Mouse (Mus musculus): ENCODE measurements at regions not wholly inside any gene's neighbourhood (a gene's known extent, or its start where the extent isn't known, plus 50 kb on each side); places are given as distances from the start of the nearest gene placed in this dataset.
A peak's percentile ranks its signal among the peaks of the same experiment; 100 is the strongest.
"Not testable (repeated sequence)": the region's sequence is repeated elsewhere in the genome, so short reads cannot be mapped to it uniquely, and the experiment has no call there.

- peak; percentile 47 for DNase-seq (ENCODE audit: low read depth, low spot score)
These were observed 449.9 kb downstream of the Dad1 start for GRCm38 (mm10) chr14:53803698-53804620.

- no peak for DNase-seq (ENCODE audit: low read depth, low spot score)
These were observed 451.4 kb downstream of the Dad1 start for GRCm38 (mm10) chr14:53802547-53802946.

GRCm38 (mm10) chr14:53800508-53801136, 453.3 kb downstream of the Dad1 start:
- no peak for DNase-seq (ENCODE audit: low read depth, low spot score)

GRCm38 (mm10) chr14:53795160-53795559, 458.7 kb downstream of the Dad1 start:
- not testable (repeated sequence) for DNase-seq (ENCODE audit: low read depth, low spot score)

GRCm38 (mm10) chr14:53794527-53794926, 459.4 kb downstream of the Dad1 start:
- DNase-seq (ENCODE audit: low read depth, low spot score): no peak

GRCm38 (mm10) chr14:53792432-53792831, 461.5 kb downstream of the Dad1 start:
- not testable (repeated sequence) for DNase-seq (ENCODE audit: low read depth, low spot score)

GRCm38 (mm10) chr14:53785547-53785946, 468.4 kb downstream of the Dad1 start:
- DNase-seq (ENCODE audit: low read depth, low spot score): not testable (repeated sequence)

- DNase-seq (ENCODE audit: low read depth, low spot score): no peak
These were observed 476.5 kb downstream of the Dad1 start for GRCm38 (mm10) chr14:53777375-53777774.

GRCm38 (mm10) chr14:53776717-53777116, 477.2 kb downstream of the Dad1 start:
- not testable (repeated sequence) for DNase-seq (ENCODE audit: low read depth, low spot score)

- DNase-seq (ENCODE audit: low read depth, low spot score): not testable (repeated sequence)
These were observed 487.4 kb downstream of the Dad1 start for GRCm38 (mm10) chr14:53766501-53766900.

GRCm38 (mm10) chr14:53765918-53766317, 488.0 kb downstream of the Dad1 start:
- DNase-seq (ENCODE audit: low read depth, low spot score): not testable (repeated sequence)

- not testable (repeated sequence) for DNase-seq (ENCODE audit: low read depth, low spot score)
These were observed 493.3 kb downstream of the Dad1 start for GRCm38 (mm10) chr14:53760578-53760977.

GRCm38 (mm10) chr14:53757782-53758181, 496.1 kb downstream of the Dad1 start:
- not testable (repeated sequence) for DNase-seq (ENCODE audit: low read depth, low spot score)

GRCm38 (mm10) chr14:53757095-53757494, 496.8 kb downstream of the Dad1 start:
- DNase-seq (ENCODE audit: low read depth, low spot score): not testable (repeated sequence)

GRCm38 (mm10) chr14:53750703-53751441, 503.0 kb downstream of the Dad1 start:
- DNase-seq (ENCODE audit: low read depth, low spot score): no peak

GRCm38 (mm10) chr14:53743552-53743951, 510.4 kb downstream of the Dad1 start:
- DNase-seq (ENCODE audit: low read depth, low spot score): not testable (repeated sequence)

- DNase-seq (ENCODE audit: low read depth, low spot score): not testable (repeated sequence)
These were observed 511.0 kb downstream of the Dad1 start for GRCm38 (mm10) chr14:53742864-53743263.

- not testable (repeated sequence) for DNase-seq (ENCODE audit: low read depth, low spot score)
These were observed 512.7 kb downstream of the Dad1 start for GRCm38 (mm10) chr14:53741246-53741645.

- DNase-seq (ENCODE audit: low read depth, low spot score): not testable (repeated sequence)
These were observed 515.9 kb downstream of the Dad1 start for GRCm38 (mm10) chr14:53737962-53738361.

- not testable (repeated sequence) for DNase-seq (ENCODE audit: low read depth, low spot score)
These were observed 517.6 kb downstream of the Dad1 start for GRCm38 (mm10) chr14:53736274-53736673.

GRCm38 (mm10) chr14:53731600-53731999, 522.3 kb downstream of the Dad1 start:
- not testable (repeated sequence) for DNase-seq (ENCODE audit: low read depth, low spot score)

- not testable (repeated sequence) for DNase-seq (ENCODE audit: low read depth, low spot score)
These were observed 524.0 kb downstream of the Dad1 start for GRCm38 (mm10) chr14:53729877-53730276.
